Mouse (Mus musculus) heart, postnatal 25 days (tissue): ENCODE data around the gene P4htm. TPM values are rescaled to one million over a fixed set of nuclear protein-coding genes. Genes with fewer than 3 reads are reported as not detected.
A peak's percentile ranks its signal among the peaks of the same experiment; 100 is the strongest.
"Not testable (repeated sequence)": the region's sequence is repeated elsewhere in the genome, so short reads cannot be mapped to it uniquely, and the experiment has no call there.

Experiments used
- DNase-seq: peaks from one replicate; pipeline ENCODE4 v3.0.0; 2022; ENCODE audit warnings: low spot score
- intact Hi-C: fragments of 180-260 bp; cut with DNase I; formaldehyde crosslinking; loops from one replicate; pipeline ENCODE4 v1.15.1; 2025
- total RNA-seq, 2 experiments: library from RNA; stranded (reverse); gene quantifications; 2 replicates each; pipeline ENCODE4 v1.2.3; 2021

The P4htm gene
- 10 to 100 TPM; 14.5 to 18.5 TPM for total RNA-seq

GRCm38 (mm10) chr9:108596998-108597764 lies at the start of gene P4htm:
Gene P4htm (minus strand): TSS chr9:108597667.
- DNase-seq, result peak; percentile 49
- intact Hi-C loops, result loop anchor here (2.0 kb wide), 1 partner anchor 26 kb away; no protein-coding TSS in a partner anchor

- intact Hi-C loops, result no loop called here
- DNase-seq, result no peak
Observed at GRCm38 (mm10) chr9:108639825-108640224, 42.4 kb upstream of the P4htm start.

GRCm38 (mm10) chr9:108635415-108635814 lies 37.9 kb upstream of the P4htm start:
- intact Hi-C loops, result no loop called here
- no peak for DNase-seq

- DNase-seq, result no peak
- intact Hi-C loops, result no loop called here
Observed at GRCm38 (mm10) chr9:108633846-108634245, 36.4 kb upstream of the P4htm start.

- no peak for DNase-seq
- intact Hi-C loops, result no loop called here
Observed at GRCm38 (mm10) chr9:108632375-108632774, 34.9 kb upstream of the P4htm start.

- DNase-seq, result no peak
- intact Hi-C loops, result no loop called here
Observed at GRCm38 (mm10) chr9:108631631-108632256, 34.3 kb upstream of the P4htm start.

GRCm38 (mm10) chr9:108630683-108631082 lies 33.2 kb upstream of the P4htm start:
- DNase-seq, result no peak
- intact Hi-C loops, result no loop called here

GRCm38 (mm10) chr9:108628141-108628540 lies 30.7 kb upstream of the P4htm start:
- intact Hi-C loops, result no loop called here
- no peak for DNase-seq

GRCm38 (mm10) chr9:108626498-108626897 lies 29.0 kb upstream of the P4htm start:
- intact Hi-C loops, result no loop called here

GRCm38 (mm10) chr9:108617301-108617700 lies 19.8 kb upstream of the P4htm start:
- no peak for DNase-seq
- intact Hi-C loops, result no loop called here

More at GRCm38 (mm10) chr9:108626498-108626897, 29.0 kb upstream of the P4htm start:
- peak; percentile 17 for DNase-seq

- no peak for DNase-seq
- intact Hi-C loops, result no loop called here
Observed at GRCm38 (mm10) chr9:108611488-108611887, 14.0 kb upstream of the P4htm start.

GRCm38 (mm10) chr9:108608889-108609288 lies 11.4 kb upstream of the P4htm start:
- intact Hi-C loops, result no loop called here
- DNase-seq, result no peak

GRCm38 (mm10) chr9:108607929-108608328 lies 10.5 kb upstream of the P4htm start:
- intact Hi-C loops, DNase-seq: not testable (repeated sequence)

- DNase-seq, result no peak
- intact Hi-C loops, result no loop called here
Observed at GRCm38 (mm10) chr9:108601986-108602385, 4.5 kb upstream of the P4htm start.

- no peak for DNase-seq
- intact Hi-C loops, result no loop called here
Observed at GRCm38 (mm10) chr9:108600011-108600410, 2.5 kb upstream of the P4htm start.

GRCm38 (mm10) chr9:108599021-108599566 lies 1.6 kb upstream of the P4htm start:
- DNase-seq, result no peak
- intact Hi-C loops, result no loop called here

GRCm38 (mm10) chr9:108594354-108594753 lies 3.1 kb downstream of the P4htm start:
- intact Hi-C loops, result no loop called here
- no peak for DNase-seq

GRCm38 (mm10) chr9:108591462-108591861 lies 6.0 kb downstream of the P4htm start:
- no peak for DNase-seq
- intact Hi-C loops, result no loop called here

GRCm38 (mm10) chr9:108589229-108589628 lies 8.2 kb downstream of the P4htm start:
- no peak for DNase-seq

GRCm38 (mm10) chr9:108587571-108588180 lies 9.8 kb downstream of the P4htm start:
- DNase-seq, result peak; percentile 69
- intact Hi-C loops, result no loop called here

More at GRCm38 (mm10) chr9:108589229-108589628, 8.2 kb downstream of the P4htm start:
- intact Hi-C loops, result no loop called here

GRCm38 (mm10) chr9:108579344-108579690 lies 18.1 kb downstream of the P4htm start:
- intact Hi-C loops, result no loop called here

More at GRCm38 (mm10) chr9:108579344-108579690, 18.1 kb downstream of the P4htm start:
- DNase-seq, result no peak
